Mouse (Mus musculus) erythroid progenitor cell, adult 5-6 weeks (primary cell): ENCODE measurements around the gene Zbtb22. TPM values are rescaled to one million over a fixed set of nuclear protein-coding genes. Genes with fewer than 3 reads are reported as not detected.
"Not testable (repeated sequence)": the region's sequence is repeated elsewhere in the genome, so short reads cannot be mapped to it uniquely, and the experiment has no call there.

Experiments
- ATAC-seq: replicated peaks from 2 replicates; pipeline ENCODE4 v1.8.0; 2016; ENCODE audit warnings: moderate number of reproducible peaks, mild to moderate bottlenecking, moderate TSS enrichment, inconsistent platforms; ENCODE audit not compliant: poor library complexity, low FRiP score, severe bottlenecking
- total RNA-seq, 2 experiments: library from RNA; stranded (forward) in 1 of 2; stranded (reverse) in 1 of 2; fragments of 150-400 nt in 1 of 2; fragments of 186-747, 209-891 nt in 1 of 2; gene quantifications; 2 replicates each; pipeline versions ENCODE4 v1.2.3 to v1.2.4; 2015 to 2017; ENCODE audit warnings: low replicate concordance in 2 of 2

The Zbtb22 gene
- total RNA-seq, 2 experiments from 2014 or later, result 11.7 to 28.8 TPM

GRCm38 (mm10) chr17:33902491-33902890 lies 13.2 kb upstream of the Zbtb22 start:
- no peak for ATAC-seq

GRCm38 (mm10) chr17:33903911-33904651 lies 11.6 kb upstream of the Zbtb22 start:
- ATAC-seq, result not testable (repeated sequence)

- not testable (repeated sequence) for ATAC-seq
Measured at GRCm38 (mm10) chr17:33904835-33905234, 10.9 kb upstream of the Zbtb22 start, which contains the start of gene Platr17. Gene Platr17 (plus strand): TSS chr17:33905135.

DNA sequence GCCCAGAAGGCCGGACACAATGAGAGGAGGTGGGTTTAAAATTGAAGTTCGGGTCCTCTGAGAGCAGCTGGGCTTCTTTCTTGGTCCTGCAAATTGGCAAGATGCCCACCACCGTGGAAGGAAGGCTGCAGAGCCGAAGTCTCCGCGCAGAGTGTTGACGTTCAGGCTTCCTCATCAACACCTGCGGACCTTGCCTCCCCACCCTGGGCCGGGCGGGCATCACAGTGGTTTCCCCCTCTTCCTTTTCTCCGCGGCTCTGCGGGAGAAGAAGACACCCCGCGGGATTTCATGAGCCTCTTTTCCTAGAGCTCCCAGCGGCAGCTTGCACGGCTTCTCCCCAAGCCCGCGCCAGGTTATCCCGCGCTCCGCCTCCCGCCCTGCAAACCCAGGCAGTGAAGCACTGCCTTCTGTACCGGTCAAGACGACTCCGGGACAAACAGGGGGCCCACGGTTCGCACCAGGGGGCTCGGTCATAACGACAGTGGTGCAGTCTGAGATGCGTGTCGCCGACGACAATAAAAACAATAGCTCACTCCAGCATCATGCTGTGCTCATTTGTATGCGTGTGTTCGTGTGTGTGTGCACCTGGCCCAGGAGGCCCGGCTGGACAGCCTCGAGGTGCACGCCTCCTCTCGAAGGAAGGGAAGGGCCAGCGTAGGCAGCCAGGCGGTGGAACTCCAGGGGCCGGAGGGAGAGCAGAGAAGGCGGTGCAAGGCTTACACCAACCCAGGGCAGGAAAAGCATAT lies 7.2 kb upstream of the Zbtb22 start:
- ATAC-seq, result peak; percentile 66

GRCm38 (mm10) chr17:33909077-33909868 lies 6.4 kb upstream of the Zbtb22 start, which contains the start of gene Daxx:
Gene Daxx (plus strand): TSS chr17:33909414.
- peak; percentile 94 for ATAC-seq

DNA sequence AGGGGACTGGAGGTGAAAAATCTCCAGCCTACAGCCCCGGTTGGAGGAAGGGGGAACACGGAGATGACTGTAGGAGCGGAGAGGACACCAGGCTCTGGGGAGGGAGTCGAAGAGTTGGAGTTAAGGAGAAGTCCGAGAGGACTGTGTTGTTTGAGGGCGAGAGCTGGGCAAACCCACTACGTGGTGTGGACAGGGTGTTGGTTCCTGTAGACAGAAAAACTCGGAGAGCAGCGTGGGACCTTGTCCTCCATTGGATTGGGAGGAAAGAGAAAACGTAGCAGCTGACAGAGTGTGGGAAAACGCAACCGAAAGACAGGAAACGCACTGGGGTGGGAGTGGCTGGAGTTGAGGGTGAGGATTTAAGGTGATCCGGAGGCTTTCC lies 5.8 kb upstream of the Zbtb22 start:
- ATAC-seq, result peak; percentile 10; the same call in 1 of the 2 replicates

DNA sequence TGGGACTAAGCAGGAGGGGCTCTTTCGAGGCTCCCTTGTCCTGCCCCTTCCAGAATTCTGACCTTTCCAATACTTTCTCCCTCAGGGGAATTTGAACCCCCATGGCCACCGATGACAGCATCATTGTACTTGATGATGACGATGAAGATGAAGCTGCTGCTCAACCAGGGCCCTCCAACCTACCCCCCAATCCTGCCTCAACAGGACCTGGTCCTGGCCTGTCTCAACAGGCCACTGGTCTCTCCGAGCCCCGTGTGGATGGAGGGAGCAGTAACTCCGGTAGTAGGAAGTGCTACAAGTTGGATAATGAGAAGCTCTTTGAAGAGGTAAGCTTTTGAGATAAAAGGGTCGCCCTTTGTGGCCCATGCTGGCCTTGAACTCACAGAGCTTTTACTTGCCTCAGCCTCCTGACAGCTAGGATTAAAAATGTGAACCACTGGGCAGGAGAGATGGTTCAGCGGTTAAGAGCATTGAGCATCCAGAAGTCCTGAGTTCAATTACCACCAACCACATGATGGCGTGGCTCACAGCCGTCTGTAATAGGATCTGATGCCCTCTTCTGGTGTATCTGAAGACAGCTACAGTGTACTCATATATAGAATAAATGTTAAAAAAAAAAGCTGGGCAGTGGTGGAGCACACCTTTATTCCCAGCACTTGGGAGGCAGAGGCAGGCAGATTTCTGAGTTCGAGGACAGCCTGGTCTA lies 5.2 kb upstream of the Zbtb22 start:
- ATAC-seq, result no peak

DNA sequence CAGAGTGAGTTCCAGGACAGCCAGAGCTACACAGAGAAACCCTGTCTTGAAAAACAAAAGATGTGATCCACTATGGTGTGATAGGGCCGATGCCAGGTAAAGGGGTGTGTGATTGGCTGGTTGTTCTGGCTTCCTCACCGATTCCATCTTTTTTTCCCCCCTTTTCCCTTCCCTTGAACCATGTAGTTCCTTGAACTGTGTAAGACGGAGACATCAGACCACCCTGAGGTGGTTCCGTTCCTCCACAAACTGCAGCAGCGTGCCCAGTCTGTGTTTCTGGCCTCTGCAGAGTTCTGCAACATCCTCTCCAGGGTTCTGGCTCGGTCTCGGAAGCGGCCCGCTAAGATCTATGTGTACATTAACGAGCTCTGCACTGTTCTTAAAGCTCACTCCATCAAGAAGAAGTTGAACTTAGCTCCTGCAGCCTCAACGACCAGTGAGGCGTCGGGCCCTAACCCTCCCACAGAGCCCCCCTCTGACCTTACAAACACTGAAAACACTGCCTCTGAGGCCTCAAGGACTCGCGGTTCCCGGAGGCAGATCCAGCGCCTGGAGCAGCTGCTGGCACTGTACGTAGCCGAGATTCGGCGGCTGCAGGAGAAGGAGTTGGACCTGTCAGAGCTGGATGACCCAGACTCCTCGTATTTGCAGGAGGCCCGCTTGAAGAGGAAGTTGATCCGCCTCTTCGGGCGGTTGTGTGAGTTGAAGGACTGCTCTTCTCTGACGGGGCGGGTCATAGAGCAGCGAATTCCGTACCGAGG lies 4.5 kb upstream of the Zbtb22 start:
- no peak for ATAC-seq

DNA sequence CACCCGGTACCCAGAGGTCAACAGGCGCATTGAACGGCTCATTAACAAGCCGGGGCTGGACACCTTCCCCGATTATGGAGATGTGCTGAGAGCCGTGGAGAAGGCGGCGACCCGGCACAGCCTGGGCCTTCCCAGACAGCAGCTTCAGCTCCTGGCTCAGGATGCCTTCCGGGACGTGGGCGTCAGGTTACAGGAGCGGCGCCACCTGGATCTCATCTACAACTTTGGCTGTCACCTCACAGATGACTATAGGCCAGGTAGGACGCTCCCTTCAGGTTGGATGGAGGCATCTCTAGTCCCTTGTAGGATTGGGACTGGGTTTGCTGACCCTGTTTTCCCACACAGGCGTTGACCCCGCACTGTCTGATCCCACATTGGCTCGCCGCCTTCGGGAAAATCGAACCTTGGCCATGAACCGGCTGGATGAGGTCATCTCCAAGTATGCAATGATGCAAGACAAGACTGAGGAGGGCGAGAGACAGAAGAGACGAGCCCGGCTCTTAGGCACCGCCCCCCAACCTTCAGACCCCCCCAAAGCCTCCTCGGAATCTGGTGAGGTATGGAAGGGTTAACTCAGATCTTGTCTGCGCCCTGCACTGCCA lies 3.8 kb upstream of the Zbtb22 start:
- ATAC-seq, result no peak

GRCm38 (mm10) chr17:33913264-33913663 lies 2.4 kb upstream of the Zbtb22 start:
- no peak for ATAC-seq

GRCm38 (mm10) chr17:33913905-33914304 lies 1.8 kb upstream of the Zbtb22 start:
- no peak for ATAC-seq

DNA sequence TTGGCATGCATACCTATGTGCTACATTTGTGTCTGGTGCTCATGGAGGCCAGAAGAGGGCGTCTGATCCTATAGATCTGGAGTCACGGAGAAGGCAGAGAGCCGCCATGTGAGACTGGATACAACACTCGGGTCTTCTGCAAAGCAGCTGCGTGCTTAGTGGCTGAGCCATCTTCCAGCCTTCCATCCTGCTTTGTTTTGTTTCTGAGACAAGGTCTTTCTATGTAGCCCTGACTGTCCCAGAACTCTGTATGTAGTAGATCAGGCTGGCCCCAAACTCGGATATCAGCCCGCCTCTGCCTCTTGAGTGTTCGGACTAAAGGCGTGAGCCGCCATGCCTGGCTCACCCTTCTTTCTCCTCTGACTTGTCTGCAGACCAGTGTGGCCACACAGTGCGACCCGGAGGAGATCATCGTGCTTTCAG lies 724 bp upstream of the Zbtb22 start:
- ATAC-seq, result no peak

DNA sequence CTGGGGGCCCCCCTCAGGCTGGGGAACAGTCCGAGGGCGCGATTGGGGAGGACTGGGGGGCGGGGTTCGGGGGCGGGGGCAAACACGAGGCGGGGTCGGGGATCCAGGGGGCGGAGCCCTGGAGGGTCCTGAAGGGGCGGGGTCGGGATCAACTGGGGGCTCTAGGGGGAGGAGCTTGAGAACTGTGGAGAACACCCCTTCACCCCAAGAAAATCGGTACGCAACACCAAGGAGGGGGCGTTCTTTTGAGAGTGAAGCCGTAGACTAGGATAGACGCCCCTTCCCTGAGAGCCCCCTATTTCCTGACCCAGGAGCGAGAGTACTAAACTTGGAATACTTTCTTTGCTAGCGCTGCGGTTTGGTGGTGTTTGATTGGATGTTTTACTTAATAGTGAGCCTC lies 590 bp downstream of the Zbtb22 start:
- ATAC-seq, result no peak

- ATAC-seq, result no peak
Measured at GRCm38 (mm10) chr17:33916847-33917655, 1.3 kb downstream of the Zbtb22 start.

- ATAC-seq, result no peak
Measured at GRCm38 (mm10) chr17:33917656-33918292, 2.1 kb downstream of the Zbtb22 start.

DNA sequence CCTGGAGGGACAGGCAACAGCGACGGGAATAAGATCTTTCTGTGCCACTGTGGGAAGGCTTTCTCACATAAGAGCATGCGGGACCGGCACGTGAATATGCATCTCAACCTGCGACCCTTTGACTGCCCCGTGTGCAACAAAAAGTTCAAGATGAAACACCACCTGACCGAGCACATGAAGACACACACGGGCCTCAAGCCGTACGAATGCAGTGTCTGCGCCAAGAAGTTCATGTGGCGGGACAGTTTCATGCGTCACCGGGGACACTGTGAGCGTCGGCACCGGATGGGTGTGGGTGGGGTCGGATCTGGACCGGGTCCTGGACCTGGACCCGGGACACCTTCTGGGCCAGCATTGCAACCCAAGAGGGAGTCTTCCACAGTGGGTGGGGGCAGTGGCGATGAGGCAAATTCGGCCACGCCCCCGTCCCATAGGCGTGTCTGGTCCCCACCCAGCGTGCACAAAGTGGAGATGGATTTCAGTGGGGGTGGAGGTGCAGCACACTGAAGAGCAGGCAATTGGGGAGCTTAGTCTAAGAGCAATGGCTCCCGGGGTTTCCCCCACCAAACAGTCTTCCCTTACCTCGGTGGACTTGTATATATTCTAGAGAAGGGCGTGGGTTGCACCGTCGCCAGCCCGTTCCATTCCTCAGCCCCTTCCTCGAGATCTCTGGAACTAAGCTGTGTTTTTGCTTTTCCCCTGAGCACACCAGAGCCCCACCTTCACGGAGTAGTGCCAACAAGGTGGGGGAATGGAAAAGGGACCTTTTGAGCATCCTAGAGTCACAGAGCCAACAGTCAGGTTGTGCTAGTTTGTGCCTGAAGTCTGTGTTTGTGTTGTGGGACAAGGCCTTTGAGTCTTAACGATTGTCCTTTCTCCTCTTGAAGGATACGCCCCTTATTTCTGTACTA lies 2.8 kb downstream of the Zbtb22 start:
- ATAC-seq, result peak; percentile 6; the same call in 1 of the 2 replicates
